Mouse (Mus musculus): Measurements from ENCODE around the gene Samt4. TPM values are rescaled to one million over a fixed set of nuclear protein-coding genes. Genes with fewer than 3 reads are reported as not detected.
"Not testable (repeated sequence)": the region's sequence is repeated elsewhere in the genome, so short reads cannot be mapped to it uniquely, and the experiment has no call there.

The Samt4 gene
- polyA plus RNA-seq (2012; ENCODE audit: insufficient read depth, insufficient read length, missing spikeins), result not detected in 2 replicates

GRCm38 (mm10) chrX:154481702-154482101 lies at the start of gene Samt4:
Samt4 (plus strand) TSS chrX:154482002.
- no peak within 1 kb of the TSS for H3K4me3 ChIP-seq (ENCODE audit: insufficient read depth, low read length)
- no peak within 1 kb of the TSS for H3K27ac ChIP-seq (ENCODE audit: insufficient read depth, low read depth, low read length)
- H3K4me1 ChIP-seq (ENCODE audit: control insufficient read depth, insufficient read depth, low read length), result no peaks in the 10 kb centered on the region
- TF ChIP-seq CTCF (IDR thresholded peaks at IDR 0.05; ENCODE audit: low read depth, low read length), result no peak
- TF ChIP-seq POLR2A (IDR thresholded peaks at IDR 0.05; ENCODE audit: borderline replicate concordance, low read depth, low read length), result no peak

GRCm38 (mm10) chrX:154443696-154444095 lies 38.1 kb upstream of the Samt4 start:
- H3K4me1 ChIP-seq (ENCODE audit: control insufficient read depth, insufficient read depth, low read length); H3K4me3 ChIP-seq (ENCODE audit: insufficient read depth, low read length); H3K27ac ChIP-seq (ENCODE audit: insufficient read depth, low read depth, low read length): not testable (repeated sequence)

- H3K27ac ChIP-seq (ENCODE audit: insufficient read depth, low read depth, low read length); H3K4me1 ChIP-seq (ENCODE audit: control insufficient read depth, insufficient read depth, low read length); H3K4me3 ChIP-seq (ENCODE audit: insufficient read depth, low read length): not testable (repeated sequence)
These were observed 13.4 kb upstream of the Samt4 start for GRCm38 (mm10) chrX:154468386-154468785.

Other genes starting within 250 kb of the Samt4 start
- gene 4930524N10Rik, start 138.6 kb upstream of the Samt4 start, polyA plus RNA-seq (2012; ENCODE audit: insufficient read depth, insufficient read length, missing spikeins), result not detected in 2 replicates
- not detected in 2 replicates for gene Samt2, start 97.4 kb downstream of the Samt4 start, polyA plus RNA-seq (2012; ENCODE audit: insufficient read depth, insufficient read length, missing spikeins)

All from bone marrow macrophage, adult 2 months (primary cell).